Mouse (Mus musculus): Measurements from ENCODE around the gene Bud13. TPM values are rescaled to one million over a fixed set of nuclear protein-coding genes. Genes with fewer than 3 reads are reported as not detected.
A peak's percentile ranks its signal among the peaks of the same experiment; 100 is the strongest.

Gene Bud13
- polyA plus RNA-seq, 1 experiment from 2014 or later = 28.7 TPM

DNA sequence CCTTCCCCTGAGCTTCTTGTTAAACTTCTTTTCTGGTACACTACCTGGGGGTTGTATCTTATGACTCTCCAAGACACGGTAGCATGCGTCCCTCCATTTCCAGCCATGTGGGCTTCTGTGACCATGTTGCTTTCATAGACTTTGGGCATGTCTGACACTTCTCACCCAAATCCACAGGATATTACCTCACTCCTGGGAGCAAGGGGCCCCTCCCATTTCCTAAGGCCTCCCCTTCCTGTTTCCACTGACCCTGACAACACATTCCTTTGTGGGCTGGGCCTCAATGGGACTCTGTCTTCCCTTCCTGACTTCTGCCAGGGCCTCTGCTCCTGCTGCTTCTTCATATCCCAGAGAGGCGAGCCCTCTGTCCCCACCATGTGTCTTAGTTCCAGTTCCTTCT lies 25.3 kb upstream of the Bud13 start:
- Histone ChIP-seq H3K4me2 (no peak overlapping the region), H3K36me3 (no peaks in the 10 kb centered on the region), H3K9me3 (no peaks in the 10 kb centered on the region), H3K4me1 (no peaks in the 10 kb centered on the region), H3K9ac (no peak overlapping the region), H3K27ac (no peak overlapping the region), H3K4me3 (no peak overlapping the region), H3K27me3 (no peaks in the 10 kb centered on the region)
- ATAC-seq (ENCODE audit: insufficient number of reproducible peaks, insufficient read depth, low FRiP score, low TSS enrichment, low read depth) = no peak
- 80% methylated on average over 3 of the region's 3 CpGs for WGBS

DNA sequence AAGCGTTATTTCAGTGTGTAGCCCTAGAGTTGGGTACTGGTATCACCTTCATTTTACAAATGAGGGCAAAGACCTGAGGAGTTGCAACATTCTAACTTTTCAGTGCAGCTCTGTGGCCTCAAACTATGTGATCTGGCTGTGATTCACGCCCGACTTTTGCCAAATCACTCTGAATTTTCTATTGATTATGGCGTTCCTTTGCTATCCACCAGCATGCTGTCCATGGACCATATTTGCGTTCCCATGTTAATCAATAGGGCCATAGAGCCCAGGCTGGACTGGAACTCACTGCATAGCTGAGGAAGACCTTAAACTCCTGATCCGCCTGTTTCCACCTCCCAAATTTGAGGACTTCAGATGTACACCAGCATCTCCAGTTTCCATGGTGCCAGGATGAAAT lies 23.7 kb upstream of the Bud13 start:
- no peak overlapping the region for H3K9ac ChIP-seq
- no peak overlapping the region for H3K4me3 ChIP-seq
- no peak for ATAC-seq (ENCODE audit: insufficient number of reproducible peaks, insufficient read depth, low FRiP score, low TSS enrichment, low read depth)
- 88% methylated on average over 6 of the region's 6 CpGs for WGBS
- H3K27me3 ChIP-seq = no peaks in the 10 kb centered on the region
- no peak overlapping the region for H3K4me2 ChIP-seq
- no peaks in the 10 kb centered on the region for H3K9me3 ChIP-seq
- H3K4me1 ChIP-seq = no peaks in the 10 kb centered on the region
- no peak overlapping the region for H3K27ac ChIP-seq
- no peaks in the 10 kb centered on the region for H3K36me3 ChIP-seq

GRCm38 (mm10) chr9:46261131-46261530 lies 21.7 kb upstream of the Bud13 start:
- no peaks in the 10 kb centered on the region for H3K4me1 ChIP-seq

GRCm38 (mm10) chr9:46268343-46268873 lies 14.4 kb upstream of the Bud13 start, which contains the start of gene Apoa5:
Gene Apoa5, plus strand, starts transcription at chr9:46268633.
- Histone ChIP-seq H3K9me3 (no peaks in the 10 kb centered on the region), H3K4me2 (no peak within 1 kb of the TSS), H3K9ac (no peak within 1 kb of the TSS), H3K27me3 (peaks cover 30% of the 10 kb centered on the region), H3K27ac (no peak within 1 kb of the TSS), H3K4me1 (peaks cover 8% of the 10 kb centered on the region), H3K36me3 (no peaks in the 10 kb centered on the region), H3K4me3 (no peak within 1 kb of the TSS)
- WGBS = 53% methylated on average over 7 of the region's 7 CpGs
- no peak for ATAC-seq (ENCODE audit: insufficient number of reproducible peaks, insufficient read depth, low FRiP score, low TSS enrichment, low read depth)

More at GRCm38 (mm10) chr9:46261131-46261530, 21.7 kb upstream of the Bud13 start:
- H3K4me2 ChIP-seq = no peak overlapping the region
- H3K4me3 ChIP-seq = no peak overlapping the region
- 86% methylated on average over 7 of the region's 7 CpGs for WGBS
- H3K36me3 ChIP-seq = no peaks in the 10 kb centered on the region
- H3K9ac ChIP-seq = no peak overlapping the region
- no peaks in the 10 kb centered on the region for H3K9me3 ChIP-seq
- H3K27me3 ChIP-seq = no peaks in the 10 kb centered on the region
- ATAC-seq (ENCODE audit: insufficient number of reproducible peaks, insufficient read depth, low FRiP score, low TSS enrichment, low read depth) = no peak
- no peak overlapping the region for H3K27ac ChIP-seq

DNA sequence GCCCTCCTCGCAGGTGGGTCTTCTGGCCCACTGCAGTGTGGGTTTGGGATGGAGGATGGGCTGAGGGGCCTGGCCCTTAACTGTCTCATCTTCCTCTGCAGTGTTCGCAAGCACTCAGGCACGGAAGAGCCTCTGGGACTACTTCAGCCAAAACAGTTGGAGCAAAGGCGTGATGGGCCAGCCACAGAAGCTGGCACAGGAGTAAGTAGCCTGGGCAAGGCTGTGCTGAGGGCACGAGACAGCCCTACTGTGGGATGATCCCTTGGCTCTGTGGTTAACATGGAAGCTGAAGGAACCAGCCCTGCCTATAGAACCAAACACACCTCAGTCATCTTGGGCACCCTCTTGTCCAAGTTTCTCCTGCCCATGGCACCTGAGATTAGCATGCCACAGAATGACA lies 13.7 kb upstream of the Bud13 start:
- Histone ChIP-seq H3K27ac (no peak overlapping the region), H3K9ac (no peak overlapping the region), H3K4me1 (peaks cover 14% of the 10 kb centered on the region), H3K9me3 (no peaks in the 10 kb centered on the region), H3K36me3 (no peaks in the 10 kb centered on the region), H3K27me3 (peaks cover 30% of the 10 kb centered on the region), H3K4me3 (no peak overlapping the region), H3K4me2 (no peak overlapping the region)
- no peak for ATAC-seq (ENCODE audit: insufficient number of reproducible peaks, insufficient read depth, low FRiP score, low TSS enrichment, low read depth)
- 89% methylated on average over 5 of the region's 5 CpGs for WGBS

DNA sequence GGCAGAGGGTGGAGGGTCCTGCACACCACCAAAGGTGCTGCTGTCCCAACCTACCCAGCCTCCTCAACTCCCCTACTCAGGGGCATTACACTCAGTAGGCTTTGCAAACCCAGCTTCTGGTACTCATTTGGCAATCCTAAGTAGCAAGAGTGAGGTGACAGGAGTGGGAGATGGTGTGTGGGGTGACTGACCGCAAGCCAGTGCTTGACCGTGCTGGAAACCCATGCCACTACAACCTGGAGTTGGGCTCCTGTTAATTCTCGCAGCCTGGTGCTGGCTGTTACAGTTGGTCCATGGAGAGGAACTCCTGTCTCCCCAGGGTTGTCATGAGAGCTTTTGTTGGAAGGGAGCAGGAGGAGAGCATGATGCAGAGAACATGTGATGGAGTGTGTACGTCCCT lies 12.0 kb upstream of the Bud13 start:
- peaks cover 14% of the 10 kb centered on the region for H3K4me1 ChIP-seq
- H3K9me3 ChIP-seq = no peaks in the 10 kb centered on the region
- peaks cover 30% of the 10 kb centered on the region for H3K27me3 ChIP-seq
- H3K9ac ChIP-seq = no peak overlapping the region
- no peak overlapping the region for H3K4me3 ChIP-seq
- ATAC-seq (ENCODE audit: insufficient number of reproducible peaks, insufficient read depth, low FRiP score, low TSS enrichment, low read depth) = no peak
- H3K36me3 ChIP-seq = peaks cover 14% of the 10 kb centered on the region
- H3K27ac ChIP-seq = no peak overlapping the region
- no peak overlapping the region for H3K4me2 ChIP-seq
- 94% methylated on average over 4 of the region's 4 CpGs for WGBS

- WGBS = 85% methylated on average over 9 of the region's 9 CpGs
- no peaks in the 10 kb centered on the region for H3K9me3 ChIP-seq
- H3K4me1 ChIP-seq = peaks cover 14% of the 10 kb centered on the region
- no peak overlapping the region for H3K4me2 ChIP-seq
- H3K36me3 ChIP-seq = peaks cover 27% of the 10 kb centered on the region
- no peak overlapping the region for H3K27ac ChIP-seq
- no peak for ATAC-seq (ENCODE audit: insufficient number of reproducible peaks, insufficient read depth, low FRiP score, low TSS enrichment, low read depth)
- peaks cover 30% of the 10 kb centered on the region for H3K27me3 ChIP-seq
- H3K9ac ChIP-seq = no peak overlapping the region
- 0 out of 2 replicates have a peak overlapping the region, but pooled peaks have one; percentile 88 for H3K4me3 ChIP-seq
These were observed 10.7 kb upstream of the Bud13 start for GRCm38 (mm10) chr9:46272070-46272469.

DNA sequence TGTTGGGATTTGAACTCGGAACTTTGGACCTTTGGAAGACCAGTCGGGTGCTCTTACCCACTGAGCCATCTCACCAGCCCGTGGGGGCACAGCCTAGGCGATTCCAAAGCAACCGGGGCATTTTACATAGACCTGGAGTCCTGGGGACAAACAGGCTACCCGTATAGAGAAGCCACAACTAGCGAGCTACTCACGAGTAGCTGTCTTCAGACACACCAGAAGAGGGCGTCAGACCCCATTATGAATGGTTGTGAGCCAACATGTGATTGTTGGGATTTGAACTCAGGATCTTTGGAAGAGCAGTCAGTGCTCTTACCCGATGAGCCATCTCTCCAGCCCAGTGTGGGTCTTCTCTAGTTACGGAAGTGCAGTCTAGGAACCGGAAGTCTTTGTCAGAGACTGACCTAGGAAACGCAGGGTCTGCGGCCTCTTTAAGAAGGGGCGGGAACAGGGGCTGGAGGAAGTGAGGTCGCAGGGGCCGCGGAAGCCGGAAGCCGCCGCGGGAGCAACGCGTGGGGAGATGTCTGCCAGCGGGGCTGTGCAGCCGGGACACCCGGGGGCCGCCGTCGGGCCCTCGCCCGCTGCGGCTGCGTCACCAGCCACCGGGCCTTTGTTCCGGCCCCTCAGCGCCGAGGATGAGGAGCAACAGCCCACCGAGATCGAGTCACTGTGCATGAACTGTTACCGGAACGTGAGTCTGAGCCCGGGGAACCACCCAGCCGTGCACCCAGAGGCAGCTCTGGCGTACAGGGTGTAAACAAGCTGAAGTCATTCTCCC lies 9.9 kb upstream of the Bud13 start, which contains the start of gene Zpr1:
Zpr1 (plus strand) TSS at position 388 of the 778 bp plus-strand sequence.
- H3K4me1 ChIP-seq = peaks cover 14% of the 10 kb centered on the region
- peak; percentile 81 for ATAC-seq (ENCODE audit: insufficient number of reproducible peaks, insufficient read depth, low FRiP score, low TSS enrichment, low read depth)
- WGBS = 5% methylated on average over 45 of the region's 45 CpGs
- peaks cover 30% of the 10 kb centered on the region for H3K27me3 ChIP-seq
- peak within 1 kb of the TSS; percentile 83 for H3K9ac ChIP-seq
- peak within 1 kb of the TSS; percentile 91 for H3K4me2 ChIP-seq
- peak within 1 kb of the TSS; percentile 88 for H3K4me3 ChIP-seq
- peaks cover 35% of the 10 kb centered on the region for H3K36me3 ChIP-seq
- no peaks in the 10 kb centered on the region for H3K9me3 ChIP-seq
- H3K27ac ChIP-seq = peak within 1 kb of the TSS; percentile 69

GRCm38 (mm10) chr9:46274494-46274893 lies 8.3 kb upstream of the Bud13 start:
- no peak for ATAC-seq (ENCODE audit: insufficient number of reproducible peaks, insufficient read depth, low FRiP score, low TSS enrichment, low read depth)

DNA sequence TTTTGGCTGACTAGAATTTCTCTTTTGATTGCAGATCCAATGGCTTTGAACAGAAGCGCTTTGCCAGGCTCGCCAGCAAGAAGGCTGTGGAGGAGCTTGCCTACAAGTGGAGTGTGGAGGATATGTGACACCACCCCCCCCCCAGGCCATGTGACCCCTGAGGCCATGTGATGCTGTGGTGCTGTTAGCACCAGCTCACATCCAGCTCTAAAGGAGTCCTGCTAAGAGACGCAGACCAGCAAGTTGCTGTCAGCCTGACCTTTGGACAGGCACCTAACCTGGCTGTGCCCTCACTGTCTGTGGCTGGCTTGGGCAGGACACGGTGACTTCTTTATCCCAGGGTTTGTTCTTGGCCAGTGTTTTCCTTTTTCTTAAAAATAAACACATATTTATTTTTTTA lies 15.6 kb downstream of the Bud13 start:
- H3K4me1 ChIP-seq = no peaks in the 10 kb centered on the region
- H3K36me3 ChIP-seq = peaks cover 57% of the 10 kb centered on the region
- H3K4me2 ChIP-seq = no peak overlapping the region
- H3K9me3 ChIP-seq = no peaks in the 10 kb centered on the region
- ATAC-seq (ENCODE audit: insufficient number of reproducible peaks, insufficient read depth, low FRiP score, low TSS enrichment, low read depth) = no peak
- no peaks in the 10 kb centered on the region for H3K27me3 ChIP-seq
- WGBS = 79% methylated on average over 4 of the region's 4 CpGs
- H3K9ac ChIP-seq = no peak overlapping the region
- H3K27ac ChIP-seq = no peak overlapping the region
- no peak overlapping the region for H3K4me3 ChIP-seq

More at GRCm38 (mm10) chr9:46274494-46274893, 8.3 kb upstream of the Bud13 start:
- H3K4me2 ChIP-seq = no peak overlapping the region
- H3K4me3 ChIP-seq = no peak overlapping the region
- H3K4me1 ChIP-seq = peaks cover 14% of the 10 kb centered on the region
- H3K9ac ChIP-seq = no peak overlapping the region
- WGBS = 86% methylated on average over 9 of the region's 9 CpGs
- no peaks in the 10 kb centered on the region for H3K9me3 ChIP-seq
- H3K27ac ChIP-seq = no peak overlapping the region
- peaks cover 46% of the 10 kb centered on the region for H3K36me3 ChIP-seq
- H3K27me3 ChIP-seq = peaks cover 21% of the 10 kb centered on the region

DNA sequence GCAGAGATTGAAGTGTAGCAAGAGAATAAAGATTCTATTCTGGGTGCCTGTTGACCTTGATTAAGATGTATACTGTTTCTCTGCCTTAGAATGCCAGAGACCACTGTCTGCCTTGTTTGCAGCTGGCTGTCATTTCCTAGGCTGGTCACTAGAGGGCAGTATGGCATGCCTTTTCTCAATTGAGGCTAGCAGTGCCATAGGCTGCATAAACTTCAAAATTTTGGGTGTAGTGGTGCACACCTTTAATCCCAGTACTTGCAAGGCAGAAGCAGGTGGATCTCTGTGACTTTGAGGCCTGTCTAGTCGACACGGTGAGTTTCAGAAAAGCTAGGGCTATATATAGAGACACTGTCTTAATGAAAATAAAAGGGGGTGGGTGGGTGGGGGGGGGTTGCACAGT lies 19.3 kb downstream of the Bud13 start:
- Histone ChIP-seq H3K9me3 (no peaks in the 10 kb centered on the region), H3K9ac (no peak overlapping the region), H3K27me3 (no peaks in the 10 kb centered on the region; the same call in 1 of the 2 replicates), H3K4me2 (no peak overlapping the region), H3K4me1 (no peaks in the 10 kb centered on the region), H3K36me3 (peaks cover 27% of the 10 kb centered on the region), H3K4me3 (no peak overlapping the region), H3K27ac (no peak overlapping the region)
- ATAC-seq (ENCODE audit: insufficient number of reproducible peaks, insufficient read depth, low FRiP score, low TSS enrichment, low read depth) = no peak
- 13% methylated on average over 2 of the region's 2 CpGs for WGBS

DNA sequence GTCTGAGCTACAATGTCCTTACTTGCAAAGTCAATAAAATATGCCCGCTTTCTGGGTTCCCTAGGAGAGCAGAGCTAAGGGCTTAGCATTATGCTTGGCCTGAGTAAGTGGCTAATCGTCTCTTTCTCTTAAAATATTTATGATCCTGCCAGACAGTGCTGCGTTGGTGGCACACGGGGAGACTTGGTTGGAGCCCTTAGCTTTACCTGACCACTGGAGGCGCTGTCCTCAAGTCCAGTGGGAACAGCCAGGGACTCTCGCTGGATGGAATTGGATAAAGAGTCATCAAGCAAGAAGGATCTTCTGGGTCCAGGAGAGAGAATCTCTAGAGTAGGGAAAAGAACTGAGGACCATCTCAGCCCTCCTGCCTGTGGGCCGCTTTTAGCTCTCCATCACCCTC lies 26.3 kb downstream of the Bud13 start:
- peaks cover under 1% of the 10 kb centered on the region; the same call in 1 of the 2 replicates for H3K4me1 ChIP-seq
- ATAC-seq (ENCODE audit: insufficient number of reproducible peaks, insufficient read depth, low FRiP score, low TSS enrichment, low read depth) = no peak
- H3K27ac ChIP-seq = no peak overlapping the region
- H3K9me3 ChIP-seq = no peaks in the 10 kb centered on the region
- H3K27me3 ChIP-seq = no peaks in the 10 kb centered on the region; the same call in 1 of the 2 replicates
- no peak overlapping the region for H3K4me2 ChIP-seq
- H3K36me3 ChIP-seq = no peaks in the 10 kb centered on the region
- no peak overlapping the region for H3K4me3 ChIP-seq
- no peak overlapping the region for H3K9ac ChIP-seq
- 11% methylated on average over 7 of the region's 7 CpGs for WGBS

Data from embryonic facial prominence, embryonic 13.5 days (tissue).